Mouse (Mus musculus) ES-CJ7 (cell line): ENCODE measurements around the gene Btbd11.

ENCODE experiments used
- DNase-seq: peaks from one replicate; pipeline ENCODE4 v3.0.0; 2011; ENCODE audit warnings: low read depth, low spot score

Gene Btbd11

GRCm38 (mm10) chr10:85590043-85590442 is 203.4 kb downstream of the Btbd11 start:
- no peak for DNase-seq

- DNase-seq, result no peak
These were observed 204.7 kb downstream of the Btbd11 start for GRCm38 (mm10) chr10:85591296-85591695.

- DNase-seq, result peak; percentile 84
These were observed 205.4 kb downstream of the Btbd11 start for GRCm38 (mm10) chr10:85591986-85592385.

DNA sequence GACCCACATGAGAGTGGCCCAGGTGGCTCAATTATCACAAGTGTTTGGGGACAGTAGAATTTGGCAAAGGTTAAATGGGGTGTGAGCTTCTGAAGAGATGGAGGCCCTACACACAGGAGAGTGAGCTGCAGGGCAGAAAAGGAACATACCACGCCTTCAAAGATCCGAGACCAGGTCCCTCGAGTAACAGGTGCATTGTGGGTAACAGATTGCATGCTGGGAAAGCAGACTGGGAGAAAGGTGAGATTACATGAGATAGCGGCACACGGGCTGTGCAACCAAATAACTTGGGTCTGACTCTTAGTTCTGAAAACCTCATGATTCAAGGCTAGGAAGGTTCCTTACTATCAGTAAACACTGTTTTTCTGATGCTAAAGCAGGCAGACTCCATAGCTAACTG is 209.7 kb downstream of the Btbd11 start:
- peak; percentile 28 for DNase-seq

DNA sequence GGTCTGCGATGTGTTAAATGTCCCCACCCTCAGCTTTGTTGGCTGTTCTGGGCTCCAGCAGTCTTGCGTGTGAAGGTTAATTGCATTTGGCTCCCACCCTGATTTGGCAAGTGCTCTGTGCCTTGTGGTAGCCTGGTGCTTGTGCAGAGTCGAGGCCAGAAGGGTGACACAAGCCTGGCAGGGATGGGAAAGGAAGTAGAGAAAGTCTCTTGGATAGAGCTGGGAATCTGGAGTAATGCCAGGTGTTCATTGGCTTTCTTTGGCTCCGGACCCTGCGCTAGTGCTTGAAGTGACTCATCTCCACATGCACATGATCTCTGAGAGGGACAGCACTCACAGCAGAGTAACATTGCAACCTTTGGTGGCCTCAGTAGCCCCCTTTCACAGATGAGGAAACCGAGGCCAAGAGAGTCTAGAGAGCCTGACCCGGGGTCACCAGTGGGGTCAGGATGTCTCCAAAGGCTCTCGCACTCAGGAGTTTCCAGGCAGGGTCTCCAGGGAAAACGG is 211.5 kb downstream of the Btbd11 start:
- DNase-seq, result peak; percentile 27

DNA sequence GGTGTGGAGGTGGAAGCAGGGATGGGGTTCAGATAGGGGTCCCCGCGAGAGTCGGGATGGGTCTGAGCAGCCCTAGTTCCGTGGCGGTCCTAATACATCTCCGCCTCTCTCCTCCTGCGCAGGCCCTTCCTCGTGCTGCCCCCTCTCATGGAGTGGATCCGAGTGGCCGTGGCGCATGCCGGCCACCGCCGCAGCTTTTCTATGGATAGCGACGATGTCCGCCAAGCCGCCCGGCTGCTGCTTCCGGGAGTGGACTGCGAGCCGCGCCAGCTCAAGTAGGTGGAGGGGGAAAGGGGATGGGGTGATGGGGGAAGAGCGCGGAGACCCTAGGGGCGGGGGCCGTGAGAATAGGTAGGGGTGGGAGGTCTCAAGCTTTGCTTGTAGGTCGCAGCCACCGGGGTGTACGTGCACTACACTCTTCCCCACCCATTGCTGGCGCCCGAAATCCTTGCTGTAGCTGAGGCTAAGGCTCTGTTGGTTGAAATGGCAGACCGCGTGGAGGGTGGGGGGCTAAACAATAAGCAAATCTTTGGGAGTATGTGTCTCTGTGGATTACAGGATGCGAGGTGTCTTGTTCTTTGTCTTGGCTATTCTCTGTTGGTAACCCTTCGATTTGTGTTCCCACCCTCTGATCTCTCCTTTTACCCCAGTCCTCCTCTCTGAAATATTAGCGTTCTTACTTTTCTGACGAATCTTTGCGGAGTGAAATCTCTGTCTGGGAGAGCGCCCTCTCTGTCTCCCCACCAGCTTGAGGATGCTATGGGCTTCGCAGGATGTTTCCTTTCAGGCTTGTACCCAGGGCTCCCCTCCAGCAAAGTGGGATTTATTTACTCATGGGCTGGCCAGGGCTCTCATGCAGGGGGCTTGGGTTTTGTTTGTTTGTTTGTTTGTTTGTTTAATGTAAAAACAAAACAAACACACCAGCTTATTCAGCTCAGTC is 212.3 kb downstream of the Btbd11 start:
- peak; percentile 17 for DNase-seq

GRCm38 (mm10) chr10:85602546-85602945 is 215.9 kb downstream of the Btbd11 start:
- DNase-seq, result no peak

DNA sequence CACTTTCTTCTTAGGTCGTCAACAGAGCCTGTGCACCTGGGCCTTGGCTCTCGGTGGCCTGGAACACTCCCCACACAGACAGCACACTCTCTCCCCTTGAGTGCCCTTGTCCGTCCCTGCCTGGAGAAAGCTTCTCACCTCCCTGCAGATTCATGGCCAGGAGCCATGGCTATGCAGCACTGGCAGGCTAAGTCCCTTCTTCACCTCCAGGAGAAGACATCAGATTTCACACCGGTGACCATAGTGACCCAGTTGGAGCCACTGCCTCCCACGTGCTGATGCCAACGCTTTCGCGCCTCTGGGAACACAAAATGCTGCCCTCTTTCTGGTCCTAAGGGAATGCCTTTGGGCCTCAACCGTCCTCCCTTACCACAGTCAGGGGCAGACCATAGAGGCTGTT is 217.9 kb downstream of the Btbd11 start:
- no peak for DNase-seq

DNA sequence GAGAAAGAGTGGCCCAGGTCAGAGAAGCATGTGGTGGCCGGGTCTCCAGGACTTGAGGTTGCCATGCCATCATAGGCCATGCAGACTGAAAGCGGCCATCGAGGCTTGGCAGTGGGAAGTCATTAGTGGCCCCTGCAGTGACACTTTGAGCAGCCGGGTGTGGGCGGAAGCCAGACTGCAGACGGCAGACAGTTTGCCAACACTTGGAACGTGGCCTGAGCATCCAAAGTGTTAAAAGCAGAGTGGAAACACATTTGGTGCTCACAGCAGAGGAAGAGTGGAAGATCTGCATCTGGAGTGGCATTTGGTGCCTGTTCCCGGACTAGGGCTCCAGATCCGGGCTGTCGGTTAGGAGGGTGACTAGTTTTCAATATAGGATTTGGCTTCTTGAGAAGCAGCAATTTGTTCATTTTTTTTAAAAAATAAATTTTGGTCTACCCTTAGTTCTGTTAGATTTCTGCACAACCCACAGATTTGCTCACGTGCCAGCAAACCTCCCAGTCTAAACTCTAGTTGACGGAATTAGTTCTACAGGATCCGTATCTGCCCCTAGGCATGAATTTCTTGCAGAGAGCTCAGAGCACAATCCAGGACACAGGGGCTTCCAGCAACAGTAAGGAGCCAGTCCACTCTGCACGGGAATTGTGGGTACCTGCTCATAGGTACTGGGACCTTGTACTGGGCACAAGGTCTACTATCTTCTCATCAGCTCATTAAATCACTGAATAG is 222.1 kb downstream of the Btbd11 start:
- no peak for DNase-seq

GRCm38 (mm10) chr10:85617080-85617479 is 230.5 kb downstream of the Btbd11 start:
- no peak for DNase-seq

- DNase-seq, result no peak
These were observed 231.1 kb downstream of the Btbd11 start for GRCm38 (mm10) chr10:85617501-85618417.

DNA sequence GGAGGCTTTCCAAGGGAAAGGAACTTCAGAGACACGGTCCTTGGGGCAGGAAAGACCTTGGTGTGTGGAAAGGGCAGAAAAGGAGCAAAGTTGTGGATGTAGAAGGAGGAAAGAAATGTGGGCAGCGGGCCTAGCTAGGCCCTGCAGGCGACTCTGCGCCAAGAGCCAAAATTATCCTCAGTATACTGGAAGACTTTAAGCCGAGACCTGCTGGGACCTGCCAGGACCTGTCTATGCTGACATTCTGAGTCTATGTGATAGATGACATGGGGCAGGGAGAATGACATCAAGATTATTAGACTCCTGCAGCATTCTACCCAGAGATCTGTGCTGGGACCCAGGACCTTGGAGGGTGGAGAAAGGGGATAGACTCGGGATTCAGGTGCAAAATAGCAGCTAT is 234.5 kb downstream of the Btbd11 start:
- no peak for DNase-seq

- DNase-seq, result peak; percentile 81
These were observed 238.0 kb downstream of the Btbd11 start for GRCm38 (mm10) chr10:85624504-85625169.

DNA sequence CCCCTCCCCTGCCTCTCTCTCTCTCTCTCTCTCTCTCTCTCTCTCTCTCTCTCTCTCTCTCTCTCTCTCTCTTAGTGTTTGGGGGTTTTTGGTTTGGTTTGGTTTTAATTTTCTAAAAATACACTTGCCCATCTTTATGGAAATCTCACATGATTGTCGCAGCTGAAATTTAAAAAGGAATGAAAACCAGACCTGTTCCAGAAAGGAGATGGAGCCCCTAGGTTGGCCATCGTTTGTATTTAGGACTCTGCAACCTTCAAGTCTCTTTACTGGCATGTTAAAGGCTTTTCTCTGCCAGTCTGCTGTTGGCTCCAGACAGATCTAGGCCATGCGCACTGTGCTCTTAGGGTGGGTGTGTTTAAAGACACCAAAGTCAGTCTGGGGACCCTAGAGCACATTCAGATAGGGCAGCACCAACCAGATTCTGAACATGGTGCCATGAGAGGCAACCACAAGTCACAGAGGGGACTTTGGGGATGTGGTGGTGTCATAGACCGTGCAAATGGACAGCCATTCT is 238.6 kb downstream of the Btbd11 start:
- no peak for DNase-seq

DNA sequence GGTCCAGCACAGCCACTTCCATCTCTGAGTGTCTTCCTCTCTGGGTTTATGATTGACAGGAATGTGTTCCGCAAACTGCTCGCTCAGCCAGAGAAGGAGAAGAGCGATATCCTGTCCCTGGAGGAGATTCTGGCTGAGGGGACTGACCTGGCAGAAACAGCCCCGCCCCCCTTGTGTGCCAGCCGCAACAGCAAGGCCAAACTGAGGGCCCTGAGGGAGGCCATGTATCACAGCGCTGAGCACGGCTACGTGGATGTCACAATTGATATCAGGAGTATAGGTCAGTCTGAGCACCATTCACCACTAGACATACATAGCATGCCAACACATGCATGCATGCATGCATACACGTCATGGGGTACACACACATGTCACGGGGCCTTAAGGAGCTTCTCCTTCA is 245.4 kb downstream of the Btbd11 start:
- no peak for DNase-seq

DNA sequence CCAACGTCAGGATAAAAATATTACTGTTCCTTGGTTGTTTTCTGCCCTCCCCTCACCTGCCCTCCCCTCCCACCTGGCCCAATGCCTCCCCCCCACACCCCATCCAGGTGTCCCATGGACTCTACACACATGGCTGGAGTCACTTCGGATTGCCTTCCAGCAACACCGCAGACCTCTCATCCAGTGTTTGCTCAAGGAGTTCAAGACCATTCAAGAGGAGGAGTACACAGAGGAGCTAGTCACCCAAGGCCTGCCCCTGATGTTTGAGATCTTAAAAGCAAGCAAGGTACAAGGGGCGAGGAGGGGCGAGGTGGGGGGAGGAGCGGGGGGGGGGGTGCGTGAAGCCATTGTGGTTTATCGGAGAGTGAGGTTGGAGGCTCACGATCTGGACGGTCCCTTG is 247.0 kb downstream of the Btbd11 start:
- no peak for DNase-seq

DNA sequence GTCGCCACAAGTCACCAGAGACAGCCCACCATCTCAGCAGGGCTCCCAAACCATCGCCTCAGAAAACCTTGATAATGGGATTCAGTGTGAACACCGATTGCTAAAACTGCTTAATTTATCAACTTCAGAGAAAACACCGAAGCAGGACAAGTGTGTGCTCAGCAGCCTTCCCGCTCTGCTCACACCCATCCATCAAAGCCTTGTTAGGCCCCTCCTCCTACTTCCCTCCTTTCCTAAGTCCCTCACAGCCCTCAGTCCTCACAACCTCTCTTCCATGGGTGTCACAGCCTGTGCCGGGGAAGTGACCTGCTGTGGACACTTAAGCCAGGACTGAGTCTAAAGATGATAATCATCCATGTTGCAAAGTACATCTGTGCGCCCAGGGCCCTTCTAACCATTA is 251.0 kb downstream of the Btbd11 start:
- DNase-seq, result no peak

DNA sequence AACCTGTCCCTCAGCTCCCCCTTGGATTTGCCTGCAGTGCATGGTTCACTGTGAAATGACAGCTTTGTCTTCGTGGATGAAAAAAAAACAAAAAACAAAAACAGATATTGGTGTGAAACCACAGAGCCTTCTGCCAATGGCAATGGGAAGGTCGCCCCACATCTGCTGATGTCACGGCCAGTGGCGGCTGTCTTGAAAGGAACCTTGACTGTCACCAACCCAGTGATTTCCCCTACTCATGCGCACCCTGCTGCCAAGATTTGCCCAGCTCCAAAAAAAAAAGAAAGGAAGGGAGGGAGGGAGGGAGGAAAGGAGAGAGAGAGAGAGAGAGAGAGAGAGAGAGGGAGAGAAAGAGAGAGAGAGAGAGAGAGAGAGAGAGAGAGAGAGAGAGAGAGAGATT is 251.5 kb downstream of the Btbd11 start:
- DNase-seq, result no peak

DNA sequence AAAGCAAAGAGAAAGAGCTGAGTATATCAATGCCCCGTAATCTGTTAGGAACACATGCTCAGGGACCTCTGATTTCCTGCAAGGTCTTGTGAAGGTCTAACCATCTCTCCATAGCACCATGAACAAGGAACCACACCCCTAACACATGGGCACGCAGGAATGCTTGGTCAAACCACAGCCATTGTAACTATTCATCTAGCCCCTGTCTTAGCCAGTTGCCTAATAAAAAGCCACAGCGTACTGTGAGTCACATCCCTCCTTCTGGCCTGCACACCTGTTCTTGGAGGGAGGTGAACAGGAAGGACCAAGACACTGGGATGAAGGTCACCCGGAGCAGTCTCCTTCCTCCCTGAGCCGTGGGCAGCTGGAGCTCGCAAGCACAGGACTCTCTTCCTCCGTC is 253.0 kb downstream of the Btbd11 start:
- DNase-seq, result peak; percentile 63

DNA sequence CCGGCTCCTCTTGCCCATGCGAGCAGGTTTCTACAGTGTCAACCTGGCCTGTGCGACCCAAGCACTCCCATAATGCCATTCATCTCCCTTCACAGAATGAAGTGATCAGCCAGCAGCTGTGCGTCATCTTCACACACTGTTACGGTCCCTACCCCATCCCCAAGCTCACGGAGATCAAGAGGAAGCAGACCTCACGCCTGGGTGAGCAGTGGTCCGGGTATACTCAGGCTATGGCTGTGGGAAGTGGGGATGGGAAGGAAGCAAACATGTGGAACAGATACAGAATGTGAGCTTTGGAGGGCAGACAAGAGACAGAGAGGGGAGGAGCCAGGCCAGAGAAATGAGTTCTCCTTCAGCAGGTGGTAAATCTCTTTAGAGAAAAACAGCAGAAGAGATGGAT is 253.8 kb downstream of the Btbd11 start:
- DNase-seq, result no peak

- peak; percentile 74 for DNase-seq
These were observed 258.7 kb downstream of the Btbd11 start for GRCm38 (mm10) chr10:85645346-85645745.
